Mouse (Mus musculus): ENCODE measurements around the gene Bsn. TPM values are rescaled to one million over a fixed set of nuclear protein-coding genes. Genes with fewer than 3 reads are reported as not detected.
A peak's percentile ranks its signal among the peaks of the same experiment; 100 is the strongest.

Bsn gene
- polyA plus RNA-seq, 1 experiment from 2014 or later, result 0.24 TPM

DNA sequence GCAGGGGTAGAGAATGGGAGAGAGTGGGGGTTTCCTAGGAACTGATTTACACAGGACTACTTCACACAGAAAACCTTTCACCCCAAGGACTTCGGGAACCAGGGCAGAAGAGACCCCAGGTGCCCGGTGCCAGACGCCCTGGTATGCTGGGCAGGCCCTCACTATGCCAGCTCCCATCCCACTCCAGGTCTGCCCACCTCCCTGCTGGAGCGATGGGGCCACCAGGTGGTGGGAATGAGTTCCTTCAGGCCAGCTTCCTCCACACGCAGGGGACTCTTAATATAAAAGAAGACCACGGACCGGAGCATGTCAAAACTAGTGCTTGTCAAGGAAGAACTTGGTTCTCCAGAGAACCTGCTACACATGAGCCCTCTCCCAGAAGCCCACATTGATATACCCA lies 123.0 kb downstream of the Bsn start:
- Histone ChIP-seq H3K9ac (no peak overlapping the region), H3K36me3 (ENCODE audit: insufficient read depth) (peaks cover 49% of the 10 kb centered on the region), H3K27me3 (ENCODE audit: insufficient read depth, low read length) (no peaks in the 10 kb centered on the region), H3K9me3 (ENCODE audit: low read depth, low read length) (no peaks in the 10 kb centered on the region), H3K4me2 (no peak overlapping the region), H3K4me3 (ENCODE audit: low read depth, low read length) (no peak overlapping the region), H3K27ac (ENCODE audit: low read depth) (no peak overlapping the region), H3K4me1 (ENCODE audit: insufficient read depth) (no peaks in the 10 kb centered on the region)
- WGBS, result 78% methylated on average over 7 of the region's 7 CpGs
- ATAC-seq (ENCODE audit: insufficient read depth) (no peak), DNase-seq (no peak)
- no peak for TF ChIP-seq CTCF (IDR thresholded peaks at IDR 0.05; ENCODE audit: low read depth)

GRCm38 (mm10) chr9:108065491-108066011 lies 124.6 kb downstream of the Bsn start:
- Histone ChIP-seq H3K4me3 (ENCODE audit: low read depth, low read length) (no peak overlapping the region), H3K9ac (no peak overlapping the region), H3K27me3 (ENCODE audit: insufficient read depth, low read length) (no peaks in the 10 kb centered on the region), H3K9me3 (ENCODE audit: low read depth, low read length) (no peaks in the 10 kb centered on the region), H3K27ac (ENCODE audit: low read depth) (no peak overlapping the region), H3K36me3 (ENCODE audit: insufficient read depth) (peaks cover 46% of the 10 kb centered on the region), H3K4me1 (ENCODE audit: insufficient read depth) (no peaks in the 10 kb centered on the region), H3K4me2 (no peak overlapping the region)
- ATAC-seq (ENCODE audit: insufficient read depth), result 0 out of 2 replicates have a peak, but pooled peaks have one; percentile 32
- WGBS, result 34% methylated on average over 5 of the region's 5 CpGs
- DNase-seq, result peak; percentile 80
- peak; percentile 76 for TF ChIP-seq CTCF (IDR thresholded peaks at IDR 0.05; ENCODE audit: low read depth)

GRCm38 (mm10) chr9:108063361-108063760 lies 126.8 kb downstream of the Bsn start:
- Histone ChIP-seq H3K4me2 (no peak overlapping the region), H3K9ac (no peak overlapping the region), H3K9me3 (ENCODE audit: low read depth, low read length) (no peaks in the 10 kb centered on the region), H3K4me1 (ENCODE audit: insufficient read depth) (no peaks in the 10 kb centered on the region), H3K36me3 (ENCODE audit: insufficient read depth) (peaks cover 50% of the 10 kb centered on the region), H3K27me3 (ENCODE audit: insufficient read depth, low read length) (no peaks in the 10 kb centered on the region), H3K27ac (ENCODE audit: low read depth) (no peak overlapping the region), H3K4me3 (ENCODE audit: low read depth, low read length) (no peak overlapping the region)
- TF ChIP-seq CTCF (IDR thresholded peaks at IDR 0.05; ENCODE audit: low read depth), result no peak
- no peak for ATAC-seq (ENCODE audit: insufficient read depth)
- no peak for DNase-seq
- WGBS, result 84% methylated on average over 12 of the region's 12 CpGs

GRCm38 (mm10) chr9:108062142-108062541 lies 128.0 kb downstream of the Bsn start:
- no peak for TF ChIP-seq CTCF (IDR thresholded peaks at IDR 0.05; ENCODE audit: low read depth)
- H3K4me3 ChIP-seq (ENCODE audit: low read depth, low read length), result no peak overlapping the region
- H3K27me3 ChIP-seq (ENCODE audit: insufficient read depth, low read length), result no peaks in the 10 kb centered on the region
- 87% methylated on average over 3 of the region's 3 CpGs for WGBS
- peaks cover 57% of the 10 kb centered on the region for H3K36me3 ChIP-seq (ENCODE audit: insufficient read depth)
- no peak overlapping the region for H3K27ac ChIP-seq (ENCODE audit: low read depth)
- DNase-seq (no peak), ATAC-seq (ENCODE audit: insufficient read depth) (no peak)
- no peaks in the 10 kb centered on the region for H3K4me1 ChIP-seq (ENCODE audit: insufficient read depth)
- no peak overlapping the region for H3K4me2 ChIP-seq
- H3K9me3 ChIP-seq (ENCODE audit: low read depth, low read length), result no peaks in the 10 kb centered on the region
- H3K9ac ChIP-seq, result no peak overlapping the region

GRCm38 (mm10) chr9:108058291-108058690 lies 131.9 kb downstream of the Bsn start:
- H3K4me1 ChIP-seq (ENCODE audit: insufficient read depth), result peaks cover under 1% of the 10 kb centered on the region; the same call in 1 of the 2 replicates
- no peak overlapping the region for H3K27ac ChIP-seq (ENCODE audit: low read depth)
- no peak overlapping the region for H3K4me2 ChIP-seq
- DNase-seq (no peak), ATAC-seq (ENCODE audit: insufficient read depth) (no peak)
- H3K9ac ChIP-seq, result no peak overlapping the region
- H3K36me3 ChIP-seq (ENCODE audit: insufficient read depth), result peaks cover 75% of the 10 kb centered on the region
- no peaks in the 10 kb centered on the region for H3K9me3 ChIP-seq (ENCODE audit: low read depth, low read length)
- H3K4me3 ChIP-seq (ENCODE audit: low read depth, low read length), result no peak overlapping the region
- TF ChIP-seq CTCF (IDR thresholded peaks at IDR 0.05; ENCODE audit: low read depth), result no peak
- H3K27me3 ChIP-seq (ENCODE audit: insufficient read depth, low read length), result no peaks in the 10 kb centered on the region
- 94% methylated on average over 9 of the region's 9 CpGs for WGBS

GRCm38 (mm10) chr9:108057262-108057562 lies 133.0 kb downstream of the Bsn start:
- no peaks in the 10 kb centered on the region for H3K27me3 ChIP-seq (ENCODE audit: insufficient read depth, low read length)
- peaks cover 5% of the 10 kb centered on the region; the same call in 1 of the 2 replicates for H3K4me1 ChIP-seq (ENCODE audit: insufficient read depth)
- no peak overlapping the region for H3K4me3 ChIP-seq (ENCODE audit: low read depth, low read length)
- WGBS, result 85% methylated on average over 5 of the region's 5 CpGs
- no peak overlapping the region for H3K4me2 ChIP-seq
- no peak overlapping the region for H3K27ac ChIP-seq (ENCODE audit: low read depth)
- TF ChIP-seq CTCF (IDR thresholded peaks at IDR 0.05; ENCODE audit: low read depth), result no peak
- peaks cover 69% of the 10 kb centered on the region for H3K36me3 ChIP-seq (ENCODE audit: insufficient read depth)
- no peak for DNase-seq
- no peak overlapping the region for H3K9ac ChIP-seq
- no peak for ATAC-seq (ENCODE audit: insufficient read depth)
- no peaks in the 10 kb centered on the region for H3K9me3 ChIP-seq (ENCODE audit: low read depth, low read length)

DNA sequence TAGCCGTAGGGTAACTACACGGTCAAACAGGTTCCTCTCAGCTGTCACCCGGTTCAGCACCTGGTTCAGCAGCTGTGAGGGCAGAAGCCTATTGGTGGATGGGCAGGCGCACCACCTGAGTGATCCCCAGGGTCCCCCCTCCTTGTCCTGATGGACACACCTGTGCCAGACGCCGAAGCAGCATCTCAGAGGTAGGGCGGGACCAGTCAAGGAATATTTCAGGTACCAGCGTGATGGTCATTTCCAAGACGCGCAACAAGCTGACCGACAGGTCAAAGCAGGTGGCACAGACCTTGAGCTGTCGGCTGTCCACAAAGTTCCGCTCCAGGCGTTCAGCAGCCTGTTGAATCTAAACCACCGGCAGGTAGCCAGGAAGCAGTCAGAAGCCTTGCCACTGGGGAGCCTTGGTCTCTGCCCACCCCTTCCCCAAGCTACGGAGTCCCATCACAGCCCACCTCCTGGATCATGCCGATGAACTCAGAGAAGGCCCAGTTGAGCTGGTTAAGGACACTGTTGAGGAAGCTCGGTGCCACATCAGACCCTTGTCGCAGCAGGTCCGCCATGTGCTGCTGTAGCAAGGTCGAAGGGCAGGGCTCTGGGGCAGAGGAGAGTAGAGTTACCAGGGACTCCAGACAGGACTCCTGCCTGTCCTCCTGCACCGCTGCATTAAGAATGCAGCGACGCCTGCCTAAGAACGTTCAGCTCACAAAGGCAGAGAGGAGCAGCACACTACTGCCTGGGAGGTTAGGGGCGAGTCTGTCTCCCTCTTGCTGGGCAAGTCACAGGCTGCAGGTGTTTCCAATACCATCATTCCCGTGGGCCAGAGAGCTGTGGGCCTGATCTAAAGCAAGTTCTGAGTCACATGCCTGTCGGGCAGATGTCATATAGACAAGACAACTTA lies 133.6 kb downstream of the Bsn start:
- Histone ChIP-seq H3K27ac (ENCODE audit: low read depth) (no peak overlapping the region), H3K27me3 (ENCODE audit: insufficient read depth, low read length) (no peaks in the 10 kb centered on the region), H3K36me3 (ENCODE audit: insufficient read depth) (peaks cover 70% of the 10 kb centered on the region), H3K4me1 (ENCODE audit: insufficient read depth) (peaks cover 5% of the 10 kb centered on the region; the same call in 1 of the 2 replicates), H3K4me3 (ENCODE audit: low read depth, low read length) (no peak overlapping the region), H3K9me3 (ENCODE audit: low read depth, low read length) (no peaks in the 10 kb centered on the region), H3K9ac (no peak overlapping the region), H3K4me2 (no peak overlapping the region)
- WGBS, result 77% methylated on average over 28 of the region's 28 CpGs
- DNase-seq (no peak), ATAC-seq (ENCODE audit: insufficient read depth) (no peak)
- no peak for TF ChIP-seq CTCF (IDR thresholded peaks at IDR 0.05; ENCODE audit: low read depth)

Measured in lung, embryonic 14.5 days (tissue).